Mouse (Mus musculus): Measurements from ENCODE around the gene Tbx3. TPM values are rescaled to one million over a fixed set of nuclear protein-coding genes. Genes with fewer than 3 reads are reported as not detected.

Gene Tbx3
- polyA plus RNA-seq, 1 experiment from 2014 or later: 20.6 TPM

Other genes starting within 250 kb of the Tbx3 start
- 0.38 and 0.41 TPM in 2 replicates for gene Tbx5, start 162.0 kb downstream of the Tbx3 start, polyA plus RNA-seq (2014; fragmentation: Nextera tagmentation; extraction: Ambion mirVana)